Mouse (Mus musculus): Measurements from ENCODE around the gene Stx12.

- TF ChIP-seq POLR2A (IDR thresholded peaks at IDR 0.05; ENCODE audit: low read depth, low read length) (no peak), CTCF (IDR thresholded peaks at IDR 0.05; ENCODE audit: extremely low read depth, insufficient read length, insufficient replicate concordance, low read depth, low read length) (no peak)
Observed at GRCm38 (mm10) chr4:132863012-132863411, 21.3 kb downstream of the Stx12 start.
